Mouse (Mus musculus): ENCODE measurements around the gene Tas1r1. TPM values are rescaled to one million over a fixed set of nuclear protein-coding genes. Genes with fewer than 3 reads are reported as not detected.

Tas1r1 gene
- under 1 TPM in 1 of 2 experiments, not detected in 1; 0.07 TPM for total RNA-seq (2021)
- long read RNA-seq, experiment 1 = 0 reads
- long read RNA-seq, experiment 2 = 0 reads

DNA sequence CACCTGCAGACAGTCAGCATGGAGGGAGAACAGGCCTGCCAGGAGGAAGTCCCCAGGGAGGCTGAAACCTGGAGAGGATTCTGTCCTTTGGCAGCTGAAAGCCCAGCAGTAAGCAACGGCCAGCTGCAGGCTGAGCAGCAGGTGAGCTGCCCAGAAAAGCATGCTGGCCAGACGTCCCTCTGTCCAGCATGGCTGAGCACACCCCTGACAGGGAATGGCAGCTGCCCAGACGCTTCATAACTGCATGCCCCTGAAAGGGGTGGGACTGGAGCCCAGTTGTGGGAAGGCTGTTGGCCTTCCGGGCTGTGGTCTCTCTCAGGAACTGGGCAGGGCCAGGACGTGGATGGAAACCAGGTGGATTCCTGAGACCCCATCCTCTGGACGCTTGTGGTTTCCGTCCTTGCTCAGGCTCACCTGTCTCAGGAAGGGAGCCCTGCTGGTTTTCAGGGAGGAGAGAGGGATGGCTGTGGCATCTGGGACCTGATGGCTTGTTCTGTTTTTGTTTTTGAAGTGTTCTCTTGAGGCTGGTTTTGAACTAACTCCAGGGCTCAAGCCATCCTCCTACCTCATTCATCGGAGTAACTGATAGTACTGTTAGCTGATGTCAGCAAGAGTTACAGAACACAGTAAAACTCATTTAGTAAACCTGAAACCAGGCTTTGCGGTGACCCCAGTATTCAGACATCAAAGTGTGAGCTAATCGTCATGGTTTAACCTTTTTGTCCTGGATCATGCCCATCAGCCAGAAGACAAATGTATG, at the start of gene Tas1r1:
Gene Tas1r1 (minus strand): TSS at position 344 of the 760 bp plus-strand sequence.
- peak in 1 of 2 experiments; percentile 21 for DNase-seq
- intact Hi-C loops (cut with DNase I) = loop anchor here (2.0 kb wide), 1 partner anchor 58 kb away; no protein-coding TSS in a partner anchor

DNA sequence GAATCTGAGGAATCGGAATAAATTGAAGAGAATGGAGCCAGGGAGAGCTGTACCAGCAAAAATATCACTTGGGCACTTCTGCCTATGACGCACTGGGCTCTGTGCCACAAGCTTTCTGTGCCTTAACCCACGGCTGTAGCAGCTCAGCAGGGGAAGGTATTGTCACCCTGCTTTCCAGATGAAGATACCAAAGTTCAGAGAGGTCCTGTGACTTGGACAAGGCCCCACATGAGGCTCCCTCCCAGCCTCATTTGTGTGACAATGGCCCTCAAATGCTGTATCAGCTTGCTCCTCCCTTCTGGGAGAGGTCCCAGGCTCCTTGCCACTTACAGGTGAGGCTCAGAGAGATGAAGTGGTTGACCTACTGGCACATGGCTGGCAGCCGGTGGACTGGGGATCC, 49.8 kb upstream of the Tas1r1 start:
- intact Hi-C loops (cut with DNase I) = loop anchor here (5.0 kb wide), 1 partner anchor 46 kb away; no protein-coding TSS in a partner anchor
- DNase-seq = no peak

DNA sequence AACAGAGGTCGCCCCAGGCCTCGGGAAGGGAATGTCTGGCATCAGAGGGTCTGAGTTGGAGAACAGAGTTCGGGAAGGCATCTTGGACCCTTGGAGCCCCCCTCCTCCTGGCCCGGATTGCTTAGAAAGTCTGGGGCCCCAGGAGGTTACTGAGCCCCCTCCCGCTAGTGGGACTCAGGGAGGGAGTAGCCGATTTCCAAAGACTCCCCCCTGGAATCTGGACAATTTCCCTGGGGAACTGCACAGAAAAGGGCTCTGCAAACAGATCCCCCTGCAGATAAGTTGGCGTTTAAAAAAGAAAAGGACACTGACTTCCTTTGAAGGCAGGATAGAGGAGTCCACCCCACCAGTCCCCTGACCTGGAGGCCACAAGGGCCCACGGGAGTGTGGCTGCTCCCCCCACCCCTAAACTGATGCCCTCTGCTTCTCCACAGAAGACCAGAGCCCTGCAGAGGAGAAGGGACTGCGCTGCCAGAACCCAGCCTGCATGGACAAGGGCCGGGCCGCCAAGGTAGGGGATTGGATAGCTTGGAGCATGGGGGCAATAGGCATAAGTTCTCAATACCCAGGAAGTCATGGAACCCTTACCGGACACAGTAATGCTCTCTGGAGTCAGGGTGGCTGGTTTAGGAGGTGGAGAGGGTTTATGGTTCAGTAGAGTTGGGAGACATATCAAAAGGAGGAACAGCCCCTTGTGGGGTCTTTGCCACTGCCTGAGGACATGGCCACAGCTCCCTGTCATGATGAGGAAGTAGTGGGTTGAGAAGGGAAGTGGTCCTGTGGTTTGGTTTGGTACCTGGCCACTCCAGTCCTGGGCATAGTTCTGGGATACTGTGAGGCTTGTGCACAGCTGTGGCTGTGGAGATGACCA, 49.1 kb upstream of the Tas1r1 start:
- intact Hi-C loops (cut with DNase I) = loop anchor here (5.0 kb wide), 1 partner anchor 45 kb away; no protein-coding TSS in a partner anchor
- DNase-seq = no peak

DNA sequence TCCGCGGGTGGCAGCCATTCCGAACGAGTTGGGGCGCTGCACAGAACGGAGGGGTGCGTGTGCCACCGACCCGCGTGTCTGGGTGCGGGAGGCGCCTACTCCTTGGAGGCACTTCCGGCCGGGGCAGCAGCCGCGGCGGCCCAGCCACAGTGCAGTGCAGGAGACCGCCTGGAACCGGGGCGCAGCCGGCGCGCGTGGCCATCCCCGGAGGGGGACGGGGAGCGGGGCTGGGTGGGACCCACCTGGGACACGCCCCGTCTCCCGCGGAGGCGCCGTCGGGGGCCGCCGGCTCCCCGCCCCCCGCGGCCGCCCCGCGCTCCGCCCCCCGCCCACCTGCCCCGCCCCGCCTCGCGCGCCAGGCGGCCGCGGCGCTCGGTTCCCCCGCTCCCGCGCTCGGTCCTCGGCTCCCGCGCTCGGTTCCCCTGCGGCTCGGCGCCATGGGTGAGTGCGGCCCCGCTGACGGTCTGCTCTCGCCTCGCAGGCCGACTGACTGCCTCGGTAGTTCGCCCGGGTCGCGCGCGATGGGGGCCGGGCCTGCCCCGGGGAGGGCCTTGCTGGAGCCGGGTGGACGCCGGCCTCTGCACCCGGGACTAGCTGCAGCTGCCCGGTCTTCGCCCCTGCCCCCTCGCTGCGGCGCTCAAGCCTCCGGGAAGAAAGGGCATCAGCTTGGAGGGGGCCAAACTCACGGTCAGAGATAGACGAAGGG, 48.3 kb upstream of the Tas1r1 start:
- peak; percentile 65 to 75 for DNase-seq
- intact Hi-C loops (cut with DNase I) = loop anchor here (5.0 kb wide), 1 partner anchor 44 kb away; no protein-coding TSS in a partner anchor

GRCm38 (mm10) chr4:152084616-152085015, 46.2 kb upstream of the Tas1r1 start:
- DNase-seq = no peak
- intact Hi-C loops (cut with DNase I) = loop anchor here (5.0 kb wide), 1 partner anchor 42 kb away; no protein-coding TSS in a partner anchor

- no peak for DNase-seq
These were observed 45.3 kb upstream of the Tas1r1 start for GRCm38 (mm10) chr4:152083611-152084220.

GRCm38 (mm10) chr4:152079931-152080330, 41.6 kb upstream of the Tas1r1 start:
- intact Hi-C loops (cut with DNase I) = no loop called here
- DNase-seq = no peak

More at GRCm38 (mm10) chr4:152083611-152084220, 45.3 kb upstream of the Tas1r1 start:
- intact Hi-C loops (cut with DNase I) = no loop called here

DNA sequence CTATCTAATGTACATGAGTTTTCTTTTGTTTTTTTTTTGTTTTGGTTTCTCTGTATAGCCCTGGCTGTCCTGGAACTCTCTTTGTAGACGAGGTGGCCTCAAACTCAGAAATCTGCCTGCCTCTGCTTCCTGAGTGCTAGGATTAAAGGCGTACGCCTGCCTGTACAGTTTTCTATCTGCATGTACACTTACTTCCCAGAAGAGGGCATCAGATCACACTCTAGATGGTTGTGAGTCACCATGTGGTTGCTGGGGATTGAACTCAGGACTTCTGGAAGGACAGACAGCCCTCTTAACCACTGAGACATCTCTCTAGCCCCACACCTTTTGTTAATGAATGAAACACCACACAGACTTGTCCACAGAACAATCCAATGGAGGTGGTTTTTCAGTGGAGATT, 40.9 kb upstream of the Tas1r1 start:
- no peak for DNase-seq
- intact Hi-C loops (cut with DNase I) = no loop called here

DNA sequence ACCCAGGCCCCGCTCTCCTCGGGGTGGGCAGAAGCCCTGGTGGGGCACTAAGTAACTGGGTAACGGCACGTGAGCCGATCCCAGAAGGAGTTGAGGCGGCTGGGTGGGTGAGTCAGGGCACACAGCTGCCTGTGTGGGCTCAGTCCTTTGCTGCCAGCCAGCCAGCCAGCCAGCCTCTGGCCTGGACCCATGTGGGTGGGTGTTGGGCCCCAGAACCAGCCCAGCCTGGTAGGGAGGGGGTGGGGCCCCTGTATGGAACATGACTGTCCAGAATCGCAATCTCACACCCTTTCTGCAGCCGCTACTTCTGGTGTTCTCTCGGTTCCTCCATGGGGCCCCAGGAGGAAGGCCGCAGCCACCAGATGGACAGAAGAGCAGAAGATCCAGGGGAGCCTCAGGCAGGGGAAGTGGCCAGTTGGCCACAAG, 39.8 kb upstream of the Tas1r1 start:
- no peak for DNase-seq
- intact Hi-C loops (cut with DNase I) = no loop called here

- no peak for DNase-seq
These were observed 38.8 kb upstream of the Tas1r1 start for GRCm38 (mm10) chr4:152077191-152077590.

DNA sequence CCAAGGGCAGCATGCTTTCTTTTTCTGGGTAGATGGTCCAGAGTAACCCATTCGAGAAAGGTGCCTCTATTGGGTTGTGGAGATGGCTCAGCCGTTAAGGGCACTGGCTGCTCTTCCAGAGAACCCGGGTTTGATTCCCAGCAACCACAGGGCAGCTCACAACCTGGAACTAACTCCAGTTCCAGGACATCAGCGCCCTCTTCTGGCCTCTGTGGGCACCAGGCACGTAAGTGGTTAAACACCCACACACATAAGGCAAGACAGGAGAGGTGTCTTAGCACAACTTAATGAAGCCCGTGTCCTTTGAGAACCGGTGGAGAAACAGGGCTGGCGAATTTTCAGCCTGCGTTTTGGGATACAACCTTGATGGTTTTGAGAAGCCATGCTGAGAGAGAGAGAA, 36.2 kb upstream of the Tas1r1 start:
- no peak for DNase-seq
- intact Hi-C loops (cut with DNase I) = no loop called here

More at GRCm38 (mm10) chr4:152077191-152077590, 38.8 kb upstream of the Tas1r1 start:
- intact Hi-C loops (cut with DNase I) = no loop called here

GRCm38 (mm10) chr4:152073715-152074114, 35.3 kb upstream of the Tas1r1 start:
- intact Hi-C loops (cut with DNase I) = no loop called here
- DNase-seq = no peak

- DNase-seq = no peak
- intact Hi-C loops (cut with DNase I) = no loop called here
These were observed 34.3 kb upstream of the Tas1r1 start for GRCm38 (mm10) chr4:152072655-152073054.

- DNase-seq = peak; percentile 64 to 72
- intact Hi-C loops (cut with DNase I) = no loop called here
These were observed 33.8 kb upstream of the Tas1r1 start, which contains the start of gene Plekhg5 for GRCm38 (mm10) chr4:152072121-152072601. Gene Plekhg5 (plus strand): TSS chr4:152072498.

GRCm38 (mm10) chr4:152070494-152071396, 32.4 kb upstream of the Tas1r1 start:
- DNase-seq = no peak
- intact Hi-C loops (cut with DNase I) = no loop called here

DNA sequence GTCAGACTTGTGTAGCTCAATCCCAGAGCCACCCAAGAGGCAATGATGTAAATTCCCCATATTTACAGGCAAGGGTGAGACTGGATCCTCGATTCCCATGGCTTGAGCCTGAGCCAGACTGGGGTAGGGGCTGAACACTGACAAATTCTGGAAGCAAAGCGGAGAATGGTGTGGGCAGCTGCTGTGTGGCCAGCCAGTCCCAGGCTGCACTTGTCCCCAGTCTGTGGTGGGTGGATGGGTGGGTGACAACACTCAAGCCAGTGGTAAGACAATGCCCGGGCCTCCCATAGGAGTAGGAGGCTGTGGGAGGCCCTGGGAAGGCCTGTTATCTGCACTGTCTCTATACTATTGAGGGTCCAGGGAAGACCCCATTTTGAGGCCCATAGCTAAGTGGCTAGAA, 30.9 kb upstream of the Tas1r1 start:
- intact Hi-C loops (cut with DNase I) = no loop called here
- no peak for DNase-seq

DNA sequence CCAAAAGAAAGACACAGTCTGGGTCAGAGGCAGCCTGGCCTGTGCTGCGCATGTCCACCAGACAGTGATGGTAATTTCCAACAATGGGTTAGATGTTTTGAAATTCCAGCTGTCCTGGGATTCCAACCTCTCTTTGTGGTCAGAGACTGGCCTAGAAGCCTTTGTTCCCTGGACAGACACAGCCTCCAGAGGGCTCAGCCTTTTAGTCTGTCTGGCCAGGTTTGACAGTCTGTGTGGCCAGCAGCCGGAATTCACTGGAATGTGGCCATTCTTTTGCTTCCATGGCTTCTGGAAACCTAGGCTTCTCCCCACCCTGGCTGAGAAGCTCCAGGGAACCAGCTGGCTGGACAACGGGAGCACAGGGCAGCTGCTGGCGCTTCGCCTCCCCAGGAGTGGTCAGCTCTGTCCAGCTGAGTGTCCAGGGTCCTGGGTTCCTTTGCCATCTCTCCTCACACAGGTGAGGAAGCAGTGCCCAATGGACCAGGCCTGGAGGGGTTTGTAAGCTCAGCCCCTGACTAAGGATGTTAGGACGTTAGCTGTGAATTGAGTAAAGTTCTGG, 29.9 kb upstream of the Tas1r1 start:
- DNase-seq = no peak
- intact Hi-C loops (cut with DNase I) = no loop called here

DNA sequence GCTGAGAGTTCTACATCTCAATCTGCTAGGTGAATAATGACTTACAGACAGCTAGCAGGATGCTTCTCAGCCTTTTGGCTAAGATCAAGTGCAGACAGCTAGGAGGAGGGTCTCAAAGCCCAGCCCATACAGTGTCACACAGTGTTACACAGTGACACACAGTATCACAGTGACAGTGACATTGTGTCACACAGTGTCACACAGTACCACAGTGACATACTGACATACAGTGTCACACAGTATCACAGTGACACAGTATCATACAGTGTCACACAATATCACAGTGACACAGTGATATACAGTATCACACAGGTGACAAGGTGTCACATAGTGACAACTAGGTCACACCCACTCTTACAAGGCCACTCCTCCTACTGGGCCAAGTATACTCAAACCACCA, 28.9 kb upstream of the Tas1r1 start:
- DNase-seq = no peak
- intact Hi-C loops (cut with DNase I) = no loop called here
